Mouse (Mus musculus) small intestine, adult 2 months (tissue): ENCODE results near the gene Ell2. TPM values are rescaled to one million over a fixed set of nuclear protein-coding genes. Genes with fewer than 3 reads are reported as not detected.

Source experiments
- H3K27ac ChIP-seq: fragments of 200-500 bp; 2 replicates; pipeline ENCODE4 v1.5.1; 2012; ENCODE audit warnings: low read depth, low read length, control low read depth, inconsistent platforms; ENCODE audit not compliant: insufficient read depth
- H3K27me3 ChIP-seq: fragments of 200-500 bp; 2 replicates; pipeline ENCODE4 v1.6.1; 2012; ENCODE audit warnings: mild to moderate bottlenecking, moderate library complexity, low read length, inconsistent platforms; ENCODE audit not compliant: control insufficient read depth, insufficient read depth
- H3K36me3 ChIP-seq: fragments of 200-500 bp; 2 replicates; pipeline ENCODE4 v1.6.1; 2012; ENCODE audit warnings: mild to moderate bottlenecking, low read length, control low read depth, inconsistent platforms; ENCODE audit not compliant: control insufficient read depth, insufficient read depth
- H3K4me1 ChIP-seq: fragments of 200-500 bp; 2 replicates; pipeline ENCODE4 v1.6.1; 2012; ENCODE audit warnings: low read length, inconsistent platforms, mixed read lengths; ENCODE audit not compliant: control insufficient read depth, insufficient read depth, insufficient read length
- H3K4me3 ChIP-seq: fragments of 200-500 bp; 2 replicates; pipeline ENCODE4 v1.5.1; 2012; ENCODE audit warnings: low read depth, mild to moderate bottlenecking, control low read depth, inconsistent platforms, low read length, moderate library complexity
- CTCF ChIP-seq: fragments of 200-500 bp; IDR thresholded peaks from 2 replicates; pipeline ENCODE4 v1.5.1; 2012; ENCODE audit warnings: low read depth, mild to moderate bottlenecking, control low read depth, inconsistent platforms, low read length, moderate library complexity, mixed read lengths; ENCODE audit not compliant: insufficient replicate concordance, insufficient read length; ENCODE audit errors: extremely low read depth
- POLR2A ChIP-seq: fragments of 200-500 bp; IDR thresholded peaks from 2 replicates; pipeline ENCODE4 v1.6.1; 2012; ENCODE audit warnings: low read depth, mild to moderate bottlenecking, control low read depth, inconsistent platforms, low read length, moderate library complexity
- WGBS: fragments of 180-500 bp; shearing (Covaris S2); methylation state at CpG from one replicate; pipeline ENCODE4 v1.1.7; 2018; 5-methylcytosine and 5-hydroxymethylcytosine counted together
- polyA plus RNA-seq: library from polyadenylated mRNA; depleted of rRNA; stranded (reverse); fragments of >200 nt; gene quantifications from 2 replicates; pipeline ENCODE4 v1.2.3, GENCODE M21; 2012; rRNA removed

Ell2 gene
- polyA plus RNA-seq, 1 experiment = 10.2 TPM

DNA sequence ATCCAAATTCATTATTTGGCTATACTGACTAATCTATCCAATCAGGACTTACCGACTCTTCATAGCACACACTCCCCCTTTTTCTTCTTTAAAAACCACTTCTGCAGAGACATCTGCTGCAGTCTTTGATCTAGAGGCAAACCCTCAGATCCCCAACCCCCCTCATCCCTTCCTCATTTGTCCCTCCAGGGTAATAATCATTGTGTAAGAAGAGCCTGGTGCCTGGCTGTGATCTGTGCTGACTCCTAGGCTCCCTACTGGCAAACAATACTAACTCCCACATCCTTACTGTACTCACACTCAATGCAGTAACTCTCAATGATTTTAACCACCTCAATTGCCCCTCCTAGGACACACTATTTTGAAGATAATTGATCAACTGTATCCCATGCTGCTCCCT is 103.4 kb downstream of the Ell2 start:
- Histone ChIP-seq H3K4me1 (no peaks in the 10 kb centered on the region), H3K36me3 (no peaks in the 10 kb centered on the region), H3K4me3 (no peak overlapping the region), H3K27me3 (no peaks in the 10 kb centered on the region), H3K27ac (no peak overlapping the region)
- no peak for TF ChIP-seq CTCF
- TF ChIP-seq POLR2A = no peak
- 87% methylated on average over 1 of the region's 1 CpGs for WGBS

DNA sequence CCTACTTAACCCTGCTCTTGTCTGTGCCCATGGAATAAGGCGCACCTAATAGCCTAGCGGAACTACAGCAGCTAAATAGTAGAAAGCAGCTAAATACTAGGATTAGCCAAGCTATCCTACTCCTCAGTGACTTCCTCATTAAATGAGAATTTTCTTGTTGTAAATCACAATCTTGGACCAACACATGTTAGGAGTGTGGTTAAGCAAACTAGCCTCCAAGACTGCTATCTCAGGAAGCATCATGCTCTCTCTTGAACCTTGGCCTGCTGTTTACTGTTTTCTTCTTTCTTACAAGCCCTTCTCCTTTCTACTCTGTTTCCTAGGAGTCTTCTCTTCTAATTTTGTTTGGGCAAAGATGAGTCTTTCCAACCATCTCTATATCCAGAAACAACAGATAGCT is 110.6 kb downstream of the Ell2 start:
- Histone ChIP-seq H3K27me3 (no peaks in the 10 kb centered on the region), H3K27ac (no peak overlapping the region), H3K4me3 (no peak overlapping the region), H3K4me1 (no peaks in the 10 kb centered on the region), H3K36me3 (no peaks in the 10 kb centered on the region)
- TF ChIP-seq CTCF (no peak), POLR2A (no peak)
- 97% methylated on average over 2 of the region's 2 CpGs for WGBS

DNA sequence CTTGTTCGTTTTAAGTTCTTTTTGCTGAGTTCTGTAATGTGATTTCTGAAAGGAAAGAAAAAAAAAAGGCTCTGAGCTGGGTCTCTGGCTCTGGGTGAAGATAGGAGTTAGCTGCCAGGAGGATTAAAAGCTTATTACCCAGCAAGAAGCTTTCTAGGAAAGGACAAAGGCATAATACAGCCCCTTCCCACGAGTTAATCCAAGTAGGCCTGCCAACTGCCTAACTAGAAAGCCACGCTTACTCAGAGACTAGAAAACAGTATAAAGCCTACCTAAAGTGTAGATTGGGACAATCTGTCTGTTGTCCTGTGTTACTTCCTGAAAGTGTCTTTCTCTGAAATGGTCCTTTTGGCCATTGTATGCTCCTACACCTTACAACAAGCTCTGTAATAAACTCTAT is 111.9 kb downstream of the Ell2 start:
- Histone ChIP-seq H3K4me3 (no peak overlapping the region), H3K27ac (no peak overlapping the region), H3K4me1 (no peaks in the 10 kb centered on the region), H3K27me3 (no peaks in the 10 kb centered on the region), H3K36me3 (no peaks in the 10 kb centered on the region)
- WGBS = 62% methylated on average over 3 of the region's 3 CpGs
- TF ChIP-seq POLR2A (no peak), CTCF (no peak)

DNA sequence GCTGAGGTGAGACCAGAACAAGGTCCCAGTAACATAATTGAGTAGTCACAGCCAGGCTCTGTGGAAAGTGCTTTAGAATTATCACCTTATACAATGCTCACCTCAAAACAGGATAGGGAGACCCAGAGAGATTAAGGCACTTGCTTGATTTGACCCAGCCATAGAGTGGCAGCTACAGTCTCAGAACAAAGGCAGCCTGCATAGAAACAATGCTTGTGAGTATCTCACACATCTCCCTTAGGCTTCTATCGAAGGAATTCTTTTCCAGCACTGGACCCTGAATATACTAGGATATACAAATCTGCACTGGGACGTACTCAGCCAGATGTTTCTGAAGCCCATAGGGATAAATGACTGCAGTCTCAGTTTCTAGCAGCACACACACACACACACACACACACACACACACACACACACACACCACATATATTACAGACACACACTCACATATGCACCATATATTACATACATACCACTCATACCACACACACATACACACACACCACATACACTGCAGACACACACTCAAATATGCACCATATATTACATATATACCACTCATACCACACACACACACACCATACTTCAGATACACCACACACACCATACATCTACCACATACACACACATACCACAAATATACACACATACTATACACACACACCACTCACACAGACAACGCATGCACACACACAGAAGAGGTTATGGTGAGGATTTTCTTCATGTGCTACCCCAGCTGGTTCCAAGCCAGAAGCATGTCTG is 112.6 kb downstream of the Ell2 start:
- WGBS = 81% methylated on average over 3 of the region's 3 CpGs
- Histone ChIP-seq H3K27me3 (no peaks in the 10 kb centered on the region), H3K36me3 (no peaks in the 10 kb centered on the region), H3K27ac (no peak overlapping the region), H3K4me1 (no peaks in the 10 kb centered on the region), H3K4me3 (no peak overlapping the region)
- TF ChIP-seq POLR2A = no peak
- TF ChIP-seq CTCF = no peak

DNA sequence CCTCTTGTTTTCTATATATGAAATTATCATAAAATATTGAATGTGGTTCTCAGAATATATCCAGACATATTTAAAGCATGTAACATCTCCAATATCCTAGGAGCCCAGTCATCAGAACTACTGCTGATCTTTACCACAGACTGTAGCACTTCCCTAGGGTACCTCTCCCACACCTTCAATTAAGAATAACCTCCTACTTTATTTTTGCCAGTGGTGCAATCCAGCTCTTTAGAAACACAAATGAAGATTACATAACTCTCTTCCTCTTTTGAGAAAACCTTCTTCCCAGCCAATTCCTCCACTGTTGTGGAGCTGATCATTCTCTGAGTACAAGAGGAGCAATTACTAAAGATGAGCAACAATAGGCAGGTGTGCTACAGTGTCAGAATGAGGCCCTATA is 113.3 kb downstream of the Ell2 start:
- no peaks in the 10 kb centered on the region for H3K36me3 ChIP-seq
- no peaks in the 10 kb centered on the region for H3K27me3 ChIP-seq
- no peak overlapping the region for H3K27ac ChIP-seq
- H3K4me3 ChIP-seq = no peak overlapping the region
- H3K4me1 ChIP-seq = no peaks in the 10 kb centered on the region; the same call in 1 of the 2 replicates
- TF ChIP-seq CTCF (no peak), POLR2A (no peak)

Other genes starting within 250 kb of the Ell2 start
- gene Glrx, start 133.1 kb downstream of the Ell2 start, polyA plus RNA-seq = 63.7 and 205 TPM in 2 replicates
- 3.9 and 8.3 TPM in 2 replicates for gene Rhobtb3, start 237.2 kb downstream of the Ell2 start, polyA plus RNA-seq